Mouse (Mus musculus) cerebellum, adult (tissue): ENCODE data around the gene Gm17455.
A peak's percentile ranks its signal among the peaks of the same experiment; 100 is the strongest.

ENCODE experiments used
- ATAC-seq: cut with Nextera tagmentation; 2 replicates; pipeline ENCODE4 v1.9.2; 2017; ENCODE audit warnings: mild to moderate bottlenecking, moderate library complexity, mixed read lengths; ENCODE audit not compliant: insufficient number of reproducible peaks, low FRiP score, low TSS enrichment

Gene Gm17455

GRCm38 (mm10) chr10:60411794-60412193, 12.3 kb downstream of the Gm17455 start:
- no peak for ATAC-seq

- no peak for ATAC-seq
Measured at GRCm38 (mm10) chr10:60413756-60414155, 14.2 kb downstream of the Gm17455 start.

GRCm38 (mm10) chr10:60417041-60417440, 17.5 kb downstream of the Gm17455 start:
- ATAC-seq: no peak

- 0 out of 2 replicates have a peak, but pooled peaks have one; percentile 46 for ATAC-seq
Measured at GRCm38 (mm10) chr10:60418137-60418536, 18.6 kb downstream of the Gm17455 start.

GRCm38 (mm10) chr10:60419624-60420023, 20.1 kb downstream of the Gm17455 start:
- ATAC-seq: no peak

GRCm38 (mm10) chr10:60422756-60423155, 23.2 kb downstream of the Gm17455 start:
- no peak for ATAC-seq

GRCm38 (mm10) chr10:60430001-60430400, 30.5 kb downstream of the Gm17455 start:
- ATAC-seq: no peak

- no peak for ATAC-seq
Measured at GRCm38 (mm10) chr10:60430591-60430990, 31.1 kb downstream of the Gm17455 start.

GRCm38 (mm10) chr10:60432679-60433078, 33.2 kb downstream of the Gm17455 start:
- no peak for ATAC-seq

GRCm38 (mm10) chr10:60442321-60442720, 42.8 kb downstream of the Gm17455 start:
- no peak for ATAC-seq

GRCm38 (mm10) chr10:60443078-60443477, 43.6 kb downstream of the Gm17455 start:
- no peak for ATAC-seq

GRCm38 (mm10) chr10:60445031-60445593, 45.6 kb downstream of the Gm17455 start:
- ATAC-seq: no peak

GRCm38 (mm10) chr10:60447186-60447585, 47.7 kb downstream of the Gm17455 start:
- ATAC-seq: no peak
